Comparison of ENCODE assay signal across 18 mouse cellular contexts in the genomic region with DNA sequence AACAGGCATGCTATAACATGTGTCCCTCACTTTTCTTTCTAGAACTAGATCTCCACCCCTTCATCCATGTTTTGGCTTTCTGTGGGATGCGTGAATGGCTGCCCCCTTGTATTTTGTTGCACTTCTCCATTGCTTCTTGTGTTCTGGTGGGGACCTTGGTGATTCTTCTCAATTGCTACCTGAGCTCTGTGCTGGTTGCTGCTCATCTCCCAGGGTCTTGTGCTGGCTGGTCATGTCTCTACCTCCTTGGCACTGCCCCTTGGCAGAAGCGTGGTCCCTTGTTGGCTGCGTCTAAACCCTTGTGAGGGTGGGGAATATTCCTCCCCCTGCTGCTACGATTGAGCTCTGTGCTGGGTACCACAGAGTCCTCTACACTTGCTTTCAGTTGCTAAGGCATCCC.
DNase-seq lines count a peak whose midpoint lies in the region; ATAC-seq and TF ChIP-seq lines count a peak whose summit lies in the region.
"Had no signal": no experiment of that assay in that cellular context is flagged by ENCODE, and none has a peak within 500 bp of the region (broad histone marks: within the 10 kb centered on the region; RNA-seq: fewer than 3 reads in every experiment).

No protein-coding gene starts in this region.

- TF ChIP-seq EP300 in CH12.LX (IDR thresholded peaks at IDR 0.05; ENCODE audit: low read length): no peak
- no peak for TF ChIP-seq EP300 in liver, postnatal 0 days (IDR thresholded peaks at IDR 0.05; ENCODE audit: low read depth)

- H3K36me3 ChIP-seq in heart, embryonic 11.5 days (ENCODE audit: control insufficient read depth, insufficient read depth, low read length): no peaks in the 10 kb centered on the region
- H3K36me3 ChIP-seq in CH12.LX (replicated peaks in 1 of 2; ENCODE audit: control insufficient read depth in 1 of 2, insufficient read depth in 1 of 2, low read length in 1 of 2): peaks cover 30 to 61% of the 10 kb centered on the region in 2 experiments
- H3K36me3 ChIP-seq in liver, embryonic 13.5 days: peaks cover 19% of the 10 kb centered on the region
- H3K36me3 ChIP-seq in liver, postnatal 0 days (replicated peaks; ENCODE audit: insufficient read depth, low read length): peaks cover 14% of the 10 kb centered on the region
- H3K36me3 ChIP-seq: embryonic facial prominence, embryonic 15.5 days; forebrain, embryonic 15.5 days; hindbrain, embryonic 12.5 days had no signal

- H3K9me3 ChIP-seq in heart, embryonic 11.5 days (replicated peaks; ENCODE audit: control insufficient read depth, low read length): no peaks in the 10 kb centered on the region
- H3K9me3 ChIP-seq in CH12.LX (replicated peaks; ENCODE audit: low read length): no peaks in the 10 kb centered on the region
- H3K9me3 ChIP-seq in liver, embryonic 13.5 days (replicated peaks): no peaks in the 10 kb centered on the region
- no peaks in the 10 kb centered on the region for H3K9me3 ChIP-seq in liver, postnatal 0 days (ENCODE audit: low read length)
- H3K9me3 ChIP-seq: embryonic facial prominence, embryonic 15.5 days; forebrain, embryonic 15.5 days; hindbrain, embryonic 12.5 days had no signal

- TF ChIP-seq POLR2A in CH12.LX (IDR thresholded peaks at IDR 0.05; ENCODE audit: low read depth, low read length): 0 out of 2 replicates have a peak, but pooled peaks have one; percentile 20

- dilution Hi-C loops in CH12.LX (cut with MboI; ENCODE audit: extremely low pct_ligation_motif_present, extremely low pct_unique_long_range_greater_than_20kb, low sequenced_read_pairs): no loop called here

- H3K4me1 ChIP-seq in heart, embryonic 11.5 days (ENCODE audit: control insufficient read depth, insufficient read depth, low read length): peaks cover 9% of the 10 kb centered on the region
- H3K4me1 ChIP-seq in CH12.LX (ENCODE audit: control insufficient read depth in 1 of 2, insufficient read depth in 2 of 2): peaks cover 3 to 49% of the 10 kb centered on the region in 2 experiments; a peak in 1 of 4 replicates
- H3K4me1 ChIP-seq in liver, embryonic 13.5 days (replicated peaks): peaks cover 63% of the 10 kb centered on the region
- peaks cover 9% of the 10 kb centered on the region for H3K4me1 ChIP-seq in liver, postnatal 0 days (ENCODE audit: insufficient read depth)
- H3K4me1 ChIP-seq: embryonic facial prominence, embryonic 15.5 days; hindbrain, embryonic 12.5 days had no signal

- DNase-seq in heart, adult 11 months: peak; percentile 90
- no peak for DNase-seq in CH12.LX (ENCODE audit: extremely low read depth)
- DNase-seq in liver, embryonic 13.5 days: no peak
- no peak for DNase-seq in liver, postnatal 0 days
- no peak for DNase-seq in frontal cortex, postnatal 14 days (ENCODE audit: low spot score in 2 of 2)
- DNase-seq: adrenal gland, postnatal 10 days; cerebellum, adult 11 months; cerebellum, adult 8-10 months; cerebellum, postnatal 14 days; embryo, embryonic 11 days; heart, postnatal 10 days; heart, postnatal 4 days had no signal

- no peak for ATAC-seq in heart, embryonic 11.5 days (replicated peaks; ENCODE audit: insufficient number of reproducible peaks, low FRiP score, low TSS enrichment)
- no peak for ATAC-seq in liver, embryonic 13.5 days (ENCODE audit: low read depth)
- ATAC-seq in liver, postnatal 0 days: no peak
- ATAC-seq: forebrain, embryonic 15.5 days; hindbrain, embryonic 16.5 days; inflammation-experienced regulatory T-cells, adult 6 months had no signal

- H3K4me3 ChIP-seq in heart, embryonic 11.5 days (ENCODE audit: low read depth, low read length): no peak overlapping the region
- H3K4me3 ChIP-seq in CH12.LX (replicated peaks in 1 of 3; ENCODE audit: low read depth in 2 of 3, low read length in 2 of 3, poor library complexity in 1 of 3): no peak overlapping the region
- H3K4me3 ChIP-seq in liver, embryonic 13.5 days (replicated peaks): no peak overlapping the region
- H3K4me3 ChIP-seq in liver, postnatal 0 days (ENCODE audit: low read depth, low read length): no peak overlapping the region
- H3K4me3 ChIP-seq: embryonic facial prominence, embryonic 15.5 days; forebrain, embryonic 15.5 days; hindbrain, embryonic 12.5 days had no signal

- no peak overlapping the region for H3K9ac ChIP-seq in heart, embryonic 11.5 days (ENCODE audit: low read depth, low read length)
- H3K9ac ChIP-seq in CH12.LX (ENCODE audit: insufficient read depth, low read depth): no peak overlapping the region
- H3K9ac ChIP-seq in liver, embryonic 13.5 days: peak overlapping the region; percentile 63
- H3K9ac ChIP-seq in liver, postnatal 0 days (replicated peaks): 0 out of 2 replicates have a peak overlapping the region, but pooled peaks have one; percentile 6
- H3K9ac ChIP-seq: embryonic facial prominence, embryonic 15.5 days; forebrain, embryonic 15.5 days; hindbrain, embryonic 12.5 days had no signal

- H3K4me2 ChIP-seq in heart, embryonic 11.5 days: no peak overlapping the region
- no peak overlapping the region for H3K4me2 ChIP-seq in CH12.LX (ENCODE audit: insufficient read depth, low read depth, poor library complexity, severe bottlenecking)
- peak overlapping the region; percentile 61 for H3K4me2 ChIP-seq in liver, embryonic 13.5 days
- H3K4me2 ChIP-seq in liver, postnatal 0 days (ENCODE audit: low read depth, low read length): peak overlapping the region; percentile 29; the same call in 1 of the 2 replicates
- H3K4me2 ChIP-seq: embryonic facial prominence, embryonic 15.5 days; forebrain, embryonic 15.5 days; hindbrain, embryonic 12.5 days had no signal

- H3K27me3 ChIP-seq in heart, embryonic 11.5 days (ENCODE audit: control insufficient read depth, insufficient read depth, low read length): no peaks in the 10 kb centered on the region
- no peaks in the 10 kb centered on the region for H3K27me3 ChIP-seq in CH12.LX (replicated peaks)
- H3K27me3 ChIP-seq in liver, embryonic 13.5 days: no peaks in the 10 kb centered on the region
- no peaks in the 10 kb centered on the region for H3K27me3 ChIP-seq in liver, postnatal 0 days (ENCODE audit: insufficient read depth, low read length)
- H3K27me3 ChIP-seq: embryonic facial prominence, embryonic 15.5 days; forebrain, embryonic 15.5 days; hindbrain, embryonic 12.5 days had no signal

- H3K79me2 ChIP-seq in CH12.LX (replicated peaks; ENCODE audit: control insufficient read depth, extremely low read depth, insufficient read depth, poor library complexity, severe bottlenecking): peaks cover 67% of the 10 kb centered on the region

- no peak for TF ChIP-seq CTCF in CH12.LX (conservative IDR thresholded peaks at IDR 0.05 in 1 of 2, IDR thresholded peaks at IDR 0.05 in 1 of 2; ENCODE audit: low read depth in 2 of 2, low read length in 2 of 2)
- no peak for TF ChIP-seq CTCF in liver, postnatal 0 days (IDR thresholded peaks at IDR 0.05; ENCODE audit: low read depth)

- in situ Hi-C loops in CH12.LX (cut with MboI; ENCODE audit: low pct_ligation_motif_present, low pct_unique_long_range_greater_than_20kb, low sequenced_read_pairs): no loop called here

- no peak overlapping the region for H3K27ac ChIP-seq in heart, embryonic 11.5 days (ENCODE audit: low read depth, low read length)
- no peak overlapping the region for H3K27ac ChIP-seq in CH12.LX (ENCODE audit: insufficient read depth, low read depth)
- H3K27ac ChIP-seq in liver, embryonic 13.5 days: peak overlapping the region; percentile 91
- peak overlapping the region; percentile 37 for H3K27ac ChIP-seq in liver, postnatal 0 days (ENCODE audit: low read depth)
- H3K27ac ChIP-seq: embryonic facial prominence, embryonic 15.5 days; forebrain, embryonic 15.5 days; hindbrain, embryonic 12.5 days had no signal

- WGBS in heart, embryonic 11.5 days (ENCODE audit: insufficient replicate concordance): 89% methylated on average over 4 of the region's 4 CpGs
- 85% methylated on average over 4 of the region's 4 CpGs for WGBS in liver, embryonic 13.5 days (ENCODE audit: insufficient replicate concordance)
- 88% methylated on average over 4 of the region's 4 CpGs for WGBS in liver, postnatal 0 days (ENCODE audit: insufficient replicate concordance)

- no peak for TF ChIP-seq RAD21 in CH12.LX (IDR thresholded peaks at IDR 0.05; ENCODE audit: low read depth, low read length)

TF ChIP-seq in CH12.LX, 34 proteins besides CTCF, POLR2A, EP300 and RAD21:
- TF ChIP-seq POLR2AphosphoS2 (IDR thresholded peaks at IDR 0.05; ENCODE audit: low read depth, low read length) (no peak), BHLHE40 (IDR thresholded peaks at IDR 0.05; ENCODE audit: low read depth, low read length) (no peak), MAX (IDR thresholded peaks at IDR 0.05; ENCODE audit: low read length) (no peak), MXI1 (IDR thresholded peaks at IDR 0.05; ENCODE audit: low read depth, low read length) (no peak), ZMIZ1 (IDR thresholded peaks at IDR 0.05; ENCODE audit: low read depth, low read length) (no peak), PAX5 (IDR thresholded peaks at IDR 0.05; ENCODE audit: low read length) (no peak), ELF1 (IDR thresholded peaks at IDR 0.05; ENCODE audit: low read depth, low read length) (no peak), MAZ (IDR thresholded peaks at IDR 0.05; ENCODE audit: low read depth, low read length) (no peak), MYC (IDR thresholded peaks at IDR 0.05; ENCODE audit: low read depth, low read length) (no peak), SIN3A (IDR thresholded peaks at IDR 0.05; ENCODE audit: low read length) (no peak), KAT2A (IDR thresholded peaks at IDR 0.05; ENCODE audit: insufficient replicate concordance, low read length) (no peak), TCF12 (IDR thresholded peaks at IDR 0.05; ENCODE audit: low read depth, low read length) (no peak), ZKSCAN1 (IDR thresholded peaks at IDR 0.05; ENCODE audit: borderline replicate concordance, low read depth, low read length) (no peak), MAFK (IDR thresholded peaks at IDR 0.05; ENCODE audit: insufficient replicate concordance, low read length) (no peak), HCFC1 (IDR thresholded peaks at IDR 0.05; ENCODE audit: low read depth, low read length) (no peak), TBP (conservative IDR thresholded peaks at IDR 0.05; ENCODE audit: low read depth, low read length) (no peak), GABPA (IDR thresholded peaks at IDR 0.05; ENCODE audit: insufficient replicate concordance, low read depth, low read length) (no peak), ZC3H11A (IDR thresholded peaks at IDR 0.05; ENCODE audit: low read depth, low read length) (no peak)

Comparison
In these comparisons a context has a peak if more than half of its experiments do, and no peak if none do; other contexts are left out.
1. H3K27ac ChIP-seq: peak in liver, embryonic 13.5 days (single experiment) and liver, postnatal 0 days (single experiment); none in heart, embryonic 11.5 days (single experiment) and CH12.LX (single experiment).
2. H3K4me2 ChIP-seq: peak in liver, embryonic 13.5 days (single experiment) and liver, postnatal 0 days (single experiment); none in heart, embryonic 11.5 days (single experiment) and CH12.LX (single experiment).
3. H3K9ac ChIP-seq: peak in liver, embryonic 13.5 days (single experiment) and liver, postnatal 0 days (single experiment); none in heart, embryonic 11.5 days (single experiment) and CH12.LX (single experiment).